Mouse (Mus musculus) erythroblast, embryonic 14.5 days (primary cell): ENCODE measurements around the gene Nell2.

ENCODE experiments used
- GATA1 ChIP-seq: IDR thresholded peaks from 2 replicates; pipeline ENCODE4 v1.6.1; 2012; ENCODE audit warnings: low read length, inconsistent platforms, mixed read lengths
- TAL1 ChIP-seq: IDR thresholded peaks from 3 replicates; pipeline ENCODE4 v1.6.1; 2012; ENCODE audit warnings: low read length, inconsistent platforms, mixed read lengths

DNA sequence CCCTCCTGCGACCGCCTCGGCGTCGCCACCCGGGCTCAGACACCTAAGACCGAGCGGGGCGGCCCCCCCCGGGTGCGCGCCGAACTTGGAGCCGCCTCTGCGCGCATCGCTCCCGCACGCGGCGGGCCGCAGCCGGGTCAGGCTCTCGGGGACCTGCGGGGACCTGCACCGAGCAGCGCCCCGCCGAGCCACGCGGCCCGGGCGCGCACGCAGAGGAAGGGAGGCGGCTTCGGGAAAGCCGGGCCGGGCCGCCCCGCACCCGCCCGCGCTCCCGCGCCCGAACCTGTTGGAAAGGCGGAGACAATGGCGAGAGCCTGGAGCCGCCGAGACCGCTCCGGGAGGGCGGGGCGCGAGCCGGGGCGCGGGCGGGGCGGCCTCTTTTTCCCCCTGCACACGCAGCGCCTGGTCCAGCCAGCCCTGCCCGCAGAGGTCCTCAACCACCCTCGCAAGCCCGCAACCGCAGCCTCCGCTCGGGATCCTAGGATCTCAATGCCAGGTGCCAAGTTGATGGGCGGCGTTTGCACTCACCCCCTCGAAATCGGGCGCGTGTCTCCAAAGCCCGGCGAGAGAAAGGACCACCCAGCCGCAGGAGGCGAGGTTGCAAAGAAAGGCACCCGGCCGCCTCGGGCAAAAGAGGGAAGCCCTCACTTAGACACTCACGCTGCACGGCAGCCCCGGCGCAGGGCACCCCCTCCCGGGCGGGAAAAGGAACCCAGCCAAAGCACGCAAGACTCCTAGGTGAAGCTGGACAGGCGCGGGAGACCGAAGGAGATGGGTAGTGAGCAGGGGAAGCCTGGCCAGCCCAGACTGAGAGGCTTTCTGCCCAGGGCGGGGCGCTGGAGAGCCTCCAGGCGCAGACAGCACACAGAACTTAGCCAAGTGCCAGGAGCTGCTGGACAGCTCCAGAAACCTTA, at the start of gene Nell2:
- no peak for TF ChIP-seq TAL1
- TF ChIP-seq GATA1 = no peak
